Mouse (Mus musculus) liver, embryonic 11.5 days (tissue): ENCODE data around the gene Cul4a. TPM values are rescaled to one million over a fixed set of nuclear protein-coding genes. Genes with fewer than 3 reads are reported as not detected.

Experiments used
- ATAC-seq: fragments of 200-750 bp; cut with Nextera tagmentation; replicated peaks from 2 replicates; pipeline ENCODE4 v1.8.0; 2017; ENCODE audit warnings: moderate number of reproducible peaks, mild to moderate bottlenecking, moderate TSS enrichment, moderate library complexity; ENCODE audit not compliant: low FRiP score
- DNase-seq: peaks from one replicate; pipeline ENCODE4 v3.0.0-alpha.2; 2017; ENCODE audit warnings: low spot score
- H3K27ac ChIP-seq: fragments of 300-500 bp; sonication (generic); 2 replicates; pipeline ENCODE4 v1.5.1; 2014; ENCODE audit warnings: mild to moderate bottlenecking, low read depth, low read length, control low read depth
- H3K27me3 ChIP-seq: fragments of 300-500 bp; sonication (generic); replicated peaks from 2 replicates; pipeline ENCODE4 v1.6.1; 2014; ENCODE audit warnings: low read length, mixed read lengths; ENCODE audit not compliant: control insufficient read depth, insufficient read depth
- H3K36me3 ChIP-seq: fragments of 300-500 bp; sonication (generic); 2 replicates; pipeline ENCODE4 v1.6.1; 2014; ENCODE audit warnings: mild to moderate bottlenecking, low read length, moderate library complexity, mixed read lengths; ENCODE audit not compliant: control insufficient read depth, insufficient read depth
- H3K4me1 ChIP-seq: fragments of 300-500 bp; sonication (generic); replicated peaks from 2 replicates; pipeline ENCODE4 v1.6.1; 2014; ENCODE audit warnings: low read length, mixed read lengths; ENCODE audit not compliant: control insufficient read depth, insufficient read depth
- H3K4me2 ChIP-seq: fragments of 300-500 bp; sonication (generic); 2 replicates; pipeline ENCODE4 v1.6.1; 2014; ENCODE audit warnings: mild to moderate bottlenecking, control low read depth, moderate library complexity
- H3K4me3 ChIP-seq: fragments of 300-500 bp; sonication (generic); 2 replicates; pipeline ENCODE4 v1.5.1; 2014; ENCODE audit warnings: low read depth, low read length, control low read depth
- H3K9ac ChIP-seq: fragments of 300-500 bp; sonication (generic); 2 replicates; pipeline ENCODE4 v1.6.1; 2014; ENCODE audit warnings: low read depth, low read length, control low read depth
- H3K9me3 ChIP-seq: fragments of 300-500 bp; sonication (generic); 2 replicates; pipeline ENCODE4 v1.6.1; 2016; ENCODE audit warnings: low read length, inconsistent platforms, mixed read lengths; ENCODE audit not compliant: control insufficient read depth
- WGBS: fragments of 180-500 bp; shearing (Covaris S2); extraction: QIAGEN DNeasy Blood & Tissue Kit; methylation state at CpG from one replicate; pipeline ENCODE4 v1.1.7; 2014; 5-methylcytosine and 5-hydroxymethylcytosine counted together
- polyA plus RNA-seq: library from polyadenylated mRNA; unstranded; fragments of >200 nt; fragmentation: Nextera tagmentation; extraction: Ambion mirVana; gene quantifications from 2 replicates; pipeline ENCODE4 v1.2.1, GENCODE M21; 2014

Cul4a gene
- polyA plus RNA-seq, 1 experiment from 2014 or later: 111 TPM

DNA sequence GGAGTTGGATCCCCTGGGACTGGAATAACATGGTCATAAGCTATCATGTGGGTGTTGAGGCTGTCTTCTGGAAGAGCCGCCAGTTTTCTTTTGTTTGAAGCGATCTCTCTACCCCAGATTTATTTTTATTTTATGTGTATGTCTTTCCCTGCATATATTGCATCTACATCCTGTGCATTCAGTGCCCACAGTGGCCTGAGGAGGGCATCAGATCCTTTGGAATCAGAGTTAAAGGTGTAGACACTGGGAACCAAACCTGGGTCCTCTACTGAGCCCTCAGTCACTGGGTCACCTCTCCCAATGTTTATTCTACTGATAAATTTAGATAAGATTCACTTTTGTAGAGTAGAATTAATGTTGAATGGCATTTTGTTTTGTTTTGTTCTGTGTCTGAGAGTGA, 43.9 kb downstream of the Cul4a start:
- Histone ChIP-seq H3K9ac (no peak overlapping the region), H3K4me2 (no peak overlapping the region), H3K27me3 (no peaks in the 10 kb centered on the region), H3K9me3 (no peaks in the 10 kb centered on the region), H3K27ac (no peak overlapping the region), H3K4me1 (no peaks in the 10 kb centered on the region), H3K4me3 (no peak overlapping the region), H3K36me3 (peaks cover 36% of the 10 kb centered on the region)
- no peak for DNase-seq
- WGBS: 91% methylated on average over 2 of the region's 2 CpGs
- no peak for ATAC-seq

DNA sequence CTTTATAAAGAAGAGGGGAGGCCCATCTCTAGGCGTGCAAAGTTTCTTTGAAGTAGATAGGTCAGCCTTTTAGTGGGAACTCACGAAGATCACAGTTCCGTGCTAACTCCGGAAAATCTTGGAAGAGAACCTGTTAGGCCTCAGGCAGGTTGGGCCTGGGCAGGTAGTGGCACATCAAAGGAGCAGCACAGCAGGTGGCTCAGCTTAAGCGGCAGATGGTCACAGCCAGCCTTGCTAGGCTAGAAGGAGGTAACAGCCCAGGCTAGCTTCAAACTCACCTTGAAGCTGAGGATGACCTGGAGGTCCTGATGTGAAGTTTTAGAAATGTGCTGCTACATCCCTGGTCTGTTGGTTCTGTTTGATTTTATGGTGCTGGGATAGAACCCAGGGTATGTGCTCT, 44.4 kb downstream of the Cul4a start:
- DNase-seq (no peak), ATAC-seq (no peak)
- H3K27me3 ChIP-seq: no peaks in the 10 kb centered on the region
- 70% methylated on average over 5 of the region's 5 CpGs for WGBS
- H3K4me2 ChIP-seq: no peak overlapping the region
- no peak overlapping the region for H3K4me3 ChIP-seq
- peaks cover 30% of the 10 kb centered on the region for H3K36me3 ChIP-seq
- no peaks in the 10 kb centered on the region for H3K9me3 ChIP-seq
- H3K27ac ChIP-seq: no peak overlapping the region
- H3K4me1 ChIP-seq: no peaks in the 10 kb centered on the region
- no peak overlapping the region for H3K9ac ChIP-seq

DNA sequence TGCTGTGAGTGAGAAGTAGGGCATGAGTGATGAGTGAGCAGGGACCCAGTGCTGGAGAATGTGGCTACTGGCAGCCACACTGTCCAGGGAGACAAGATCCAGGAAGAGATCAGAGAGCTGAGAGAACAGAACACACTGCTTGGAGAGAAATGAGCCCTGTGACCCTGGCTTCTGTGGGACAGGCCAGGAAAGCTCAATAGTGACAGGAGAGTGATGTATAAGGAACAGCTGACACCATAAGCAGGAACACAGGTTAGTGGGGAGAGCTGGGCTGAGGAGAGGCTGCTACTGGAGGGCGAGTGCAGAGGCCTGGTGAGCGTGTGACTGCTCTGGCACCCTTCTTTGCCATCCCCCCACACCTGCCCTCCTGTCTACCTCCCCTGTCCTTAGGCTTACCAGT, 45.5 kb downstream of the Cul4a start:
- Histone ChIP-seq H3K4me1 (no peaks in the 10 kb centered on the region), H3K4me2 (no peak overlapping the region), H3K4me3 (no peak overlapping the region), H3K9me3 (no peaks in the 10 kb centered on the region), H3K27me3 (no peaks in the 10 kb centered on the region), H3K9ac (no peak overlapping the region), H3K36me3 (peaks cover 20% of the 10 kb centered on the region), H3K27ac (no peak overlapping the region)
- 73% methylated on average over 2 of the region's 2 CpGs for WGBS
- ATAC-seq (no peak), DNase-seq (no peak)

DNA sequence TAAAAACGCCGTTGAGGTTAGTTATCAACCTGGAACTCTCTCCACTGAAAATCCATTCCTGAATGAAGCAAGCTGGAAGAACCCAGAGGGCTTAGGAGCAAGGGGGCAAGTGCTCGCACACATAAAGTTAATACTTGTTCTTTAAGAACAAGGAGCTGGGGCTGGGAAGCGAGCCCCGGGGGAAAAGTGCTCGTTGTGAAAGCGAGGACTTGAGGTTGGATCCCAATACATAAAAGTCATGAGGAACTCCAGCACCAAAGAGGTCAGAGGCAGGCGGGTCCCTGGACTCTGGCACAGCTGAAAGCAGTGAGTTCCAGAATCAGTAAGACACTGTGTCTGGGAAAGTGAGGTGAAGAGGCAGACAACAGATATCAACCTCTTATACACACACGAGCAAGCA, 48.7 kb downstream of the Cul4a start:
- no peaks in the 10 kb centered on the region for H3K27me3 ChIP-seq
- H3K9me3 ChIP-seq: no peaks in the 10 kb centered on the region
- no peak overlapping the region for H3K4me2 ChIP-seq
- peaks cover 2% of the 10 kb centered on the region; the same call in 1 of the 2 replicates for H3K4me1 ChIP-seq
- H3K9ac ChIP-seq: no peak overlapping the region
- H3K4me3 ChIP-seq: no peak overlapping the region
- WGBS: 83% methylated on average over 9 of the region's 9 CpGs
- ATAC-seq (no peak), DNase-seq (no peak)
- H3K36me3 ChIP-seq: peaks cover 4% of the 10 kb centered on the region
- no peak overlapping the region for H3K27ac ChIP-seq

DNA sequence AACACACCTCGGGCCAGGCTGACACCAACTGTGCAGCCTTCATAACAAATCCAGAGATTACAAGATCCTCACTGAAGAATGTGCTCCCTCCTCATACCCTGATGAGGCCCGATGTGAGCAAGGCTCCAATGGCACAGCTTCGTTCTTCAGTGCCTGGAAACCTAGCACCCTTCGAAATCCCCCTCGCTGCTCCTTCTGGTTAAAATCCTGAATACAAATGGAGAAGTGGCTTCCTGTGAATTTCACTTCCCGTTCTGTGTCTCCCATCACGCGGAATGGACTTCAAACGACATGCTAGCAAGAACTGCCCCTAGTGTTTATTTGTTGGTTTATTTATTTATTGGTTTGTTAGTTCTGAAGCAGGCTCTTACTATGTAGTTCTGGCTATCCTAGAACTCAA, 49.9 kb downstream of the Cul4a start:
- H3K9ac ChIP-seq: no peak overlapping the region
- no peaks in the 10 kb centered on the region for H3K27me3 ChIP-seq
- no peaks in the 10 kb centered on the region for H3K36me3 ChIP-seq
- DNase-seq (no peak), ATAC-seq (no peak)
- H3K9me3 ChIP-seq: no peaks in the 10 kb centered on the region
- H3K27ac ChIP-seq: no peak overlapping the region
- H3K4me1 ChIP-seq: peaks cover 7% of the 10 kb centered on the region
- H3K4me2 ChIP-seq: no peak overlapping the region
- H3K4me3 ChIP-seq: no peak overlapping the region
- 58% methylated on average over 9 of the region's 9 CpGs for whole genome bisulfite sequencing

DNA sequence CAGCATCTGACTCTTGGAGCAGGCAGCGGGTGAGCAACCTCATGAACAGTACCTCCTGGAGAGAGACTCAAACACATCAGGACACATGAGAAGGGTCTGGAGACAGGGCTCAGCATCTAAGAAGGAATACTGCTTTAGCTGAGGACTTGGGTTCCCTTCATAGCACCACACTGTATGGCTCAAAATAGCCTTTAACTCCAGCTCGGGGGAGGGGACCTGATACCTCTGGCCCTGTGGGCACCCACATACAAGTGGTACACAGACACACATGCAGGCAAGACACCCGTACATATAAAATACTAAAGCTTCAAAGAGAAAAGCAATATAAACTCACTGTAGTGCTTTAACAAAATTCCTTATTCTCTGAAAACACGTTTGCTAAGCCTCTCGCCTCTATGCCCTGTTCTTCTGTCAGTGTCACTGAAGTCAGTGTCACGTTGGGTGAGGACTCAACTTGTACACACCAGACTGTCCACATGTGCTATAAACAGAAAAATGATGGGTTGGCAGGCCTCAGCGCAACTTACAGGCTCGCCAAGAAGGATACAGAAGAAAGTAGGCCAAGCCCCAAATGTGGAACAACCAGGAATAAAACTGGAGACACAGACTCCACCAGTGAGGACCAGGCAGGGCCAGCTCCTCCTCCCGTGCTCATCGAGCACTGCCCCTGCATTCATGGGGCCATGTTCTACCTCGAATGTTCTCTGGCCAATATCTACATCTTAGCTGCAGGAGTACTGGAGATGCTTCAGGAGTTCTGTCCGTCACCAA, 51.1 kb downstream of the Cul4a start:
- H3K27me3 ChIP-seq: no peaks in the 10 kb centered on the region
- H3K4me2 ChIP-seq: no peak overlapping the region
- WGBS: 73% methylated on average over 12 of the region's 12 CpGs
- peaks cover 18% of the 10 kb centered on the region for H3K4me1 ChIP-seq
- no peaks in the 10 kb centered on the region for H3K9me3 ChIP-seq
- no peak overlapping the region for H3K4me3 ChIP-seq
- no peak for ATAC-seq
- H3K27ac ChIP-seq: no peak overlapping the region
- H3K36me3 ChIP-seq: no peaks in the 10 kb centered on the region
- H3K9ac ChIP-seq: no peak overlapping the region
- DNase-seq: no peak

DNA sequence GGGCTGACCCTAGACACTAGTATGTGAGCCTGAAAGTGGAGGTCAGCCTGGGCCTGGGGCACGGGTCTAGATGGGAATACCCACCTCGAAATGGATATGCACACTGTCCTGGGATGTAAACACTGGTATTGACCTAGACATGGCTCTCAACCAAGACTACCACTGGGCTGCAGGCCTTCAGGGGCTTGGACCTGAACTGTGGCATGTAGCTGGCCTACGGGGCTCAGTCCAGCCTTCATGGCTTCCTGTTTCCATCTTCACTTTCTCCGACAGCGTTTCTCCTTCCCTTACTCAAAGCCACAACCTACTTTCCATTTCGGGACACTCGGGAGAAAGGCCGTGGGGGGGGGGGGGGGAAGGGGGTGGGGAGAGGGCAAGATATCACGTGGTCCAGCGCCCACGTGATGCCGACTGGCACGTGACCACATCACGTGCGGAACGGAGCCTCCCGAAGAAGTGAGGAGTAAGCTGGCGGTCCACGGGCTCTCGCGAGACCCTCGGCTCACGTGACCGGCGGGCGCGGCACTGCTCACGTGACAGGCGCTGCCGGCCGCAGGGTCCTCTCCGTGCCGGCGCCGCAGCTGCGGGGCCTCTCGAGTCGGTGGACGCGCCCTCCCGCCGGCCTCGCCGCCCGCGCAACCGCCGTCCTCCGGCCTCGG, 53.4 kb downstream of the Cul4a start, which contains the start of gene Lamp1:
Gene Lamp1 (plus strand): TSS at position 444 of the 659 bp plus-strand sequence.
- peak; percentile 98 for DNase-seq
- H3K4me1 ChIP-seq: peaks cover 38% of the 10 kb centered on the region
- H3K27ac ChIP-seq: peak within 1 kb of the TSS; percentile 67
- H3K27me3 ChIP-seq: no peaks in the 10 kb centered on the region
- peak; percentile 88 for ATAC-seq
- no peaks in the 10 kb centered on the region for H3K36me3 ChIP-seq
- H3K9me3 ChIP-seq: no peaks in the 10 kb centered on the region
- H3K9ac ChIP-seq: peak within 1 kb of the TSS; percentile 97
- WGBS: under 1% methylated on average over 48 of the region's 50 CpGs
- peak within 1 kb of the TSS; percentile 91 for H3K4me2 ChIP-seq
- H3K4me3 ChIP-seq: peak within 1 kb of the TSS; percentile 73

DNA sequence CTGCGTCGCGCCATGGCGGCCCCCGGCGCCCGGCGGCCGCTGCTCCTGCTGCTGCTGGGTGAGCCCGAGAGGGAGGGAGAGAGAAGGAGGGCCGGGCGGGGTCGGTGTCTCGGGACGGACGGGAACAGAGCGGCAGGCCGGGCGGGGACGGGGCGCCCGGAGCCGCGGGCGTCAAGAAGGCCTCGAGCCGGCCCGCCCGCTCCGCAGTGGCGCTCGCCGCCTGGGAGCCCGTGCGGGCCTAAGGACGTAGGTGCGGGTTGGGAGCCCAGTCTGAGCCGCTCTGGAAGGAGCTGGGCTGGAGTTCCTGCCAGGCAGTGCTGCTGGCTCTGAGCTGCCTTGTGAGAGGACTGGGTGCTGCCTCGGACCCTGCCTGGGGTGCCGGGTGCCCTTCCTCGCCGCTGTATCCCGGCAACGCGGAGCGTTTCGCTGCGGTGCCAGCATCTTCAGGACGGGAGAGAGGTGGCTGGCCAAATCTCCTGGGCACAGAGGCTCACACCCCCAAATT, 54.0 kb downstream of the Cul4a start:
- Histone ChIP-seq H3K4me2 (peak overlapping the region; percentile 91), H3K9me3 (no peaks in the 10 kb centered on the region), H3K4me3 (peak overlapping the region; percentile 73), H3K4me1 (peaks cover 43% of the 10 kb centered on the region), H3K27ac (peak overlapping the region; percentile 67), H3K36me3 (no peaks in the 10 kb centered on the region), H3K9ac (peak overlapping the region; percentile 97), H3K27me3 (no peaks in the 10 kb centered on the region)
- ATAC-seq: peak; percentile 65
- peak; percentile 43 for DNase-seq
- WGBS: 2% methylated on average over 47 of the region's 49 CpGs
